Mouse (Mus musculus) ES-Bruce4 (cell line): Measurements from ENCODE around the gene Tacr1. TPM values are rescaled to one million over a fixed set of nuclear protein-coding genes. Genes with fewer than 3 reads are reported as not detected.

Experiments
- H3K27ac ChIP-seq: 2 replicates; pipeline ENCODE4 v1.5.1; 2012; ENCODE audit warnings: low read length, inconsistent platforms; ENCODE audit not compliant: insufficient read depth
- H3K27me3 ChIP-seq: 2 replicates; pipeline ENCODE4 v1.6.1; 2012; ENCODE audit warnings: mild to moderate bottlenecking, low read length, inconsistent platforms; ENCODE audit not compliant: control insufficient read depth, poor library complexity, insufficient read depth, severe bottlenecking
- H3K36me3 ChIP-seq: 2 replicates; pipeline ENCODE4 v1.6.1; 2012; ENCODE audit warnings: inconsistent platforms, mild to moderate bottlenecking, low read length, moderate library complexity; ENCODE audit not compliant: control insufficient read depth, poor library complexity, insufficient read depth, severe bottlenecking
- H3K4me1 ChIP-seq: one replicate; pipeline ENCODE4 v1.8.1; 2011; ENCODE audit warnings: low read length; ENCODE audit not compliant: control insufficient read depth, insufficient read depth
- H3K4me3 ChIP-seq: 2 replicates; pipeline ENCODE4 v1.5.1; 2011; ENCODE audit warnings: low read depth, mild to moderate bottlenecking, low read length
- H3K9ac ChIP-seq: 2 replicates; pipeline ENCODE4 v1.6.1; 2012; ENCODE audit warnings: low read depth, mild to moderate bottlenecking, inconsistent platforms; ENCODE audit not compliant: poor library complexity, severe bottlenecking
- H3K9me3 ChIP-seq: replicated peaks from 2 replicates; pipeline ENCODE4 v1.6.1; 2012; ENCODE audit warnings: mild to moderate bottlenecking, low read length, inconsistent platforms; ENCODE audit not compliant: control insufficient read depth, poor library complexity, insufficient read depth, severe bottlenecking
- CTCF ChIP-seq: IDR thresholded peaks from one replicate; pipeline ENCODE4 v1.8.1; 2011; ENCODE audit warnings: low read depth, low read length
- EP300 ChIP-seq: IDR thresholded peaks from 2 replicates; pipeline ENCODE4 v1.6.1; 2011; ENCODE audit warnings: low read depth, low read length; ENCODE audit not compliant: insufficient read depth
- POLR2A ChIP-seq: IDR thresholded peaks from one replicate; pipeline ENCODE4 v1.8.1; 2011; ENCODE audit warnings: low read length; ENCODE audit not compliant: insufficient read depth
- polyA plus RNA-seq: library from polyadenylated mRNA; stranded (reverse); fragments of >200 nt; gene quantifications from 2 replicates; pipeline ENCODE4 v1.2.4, GENCODE M21; 2011; ENCODE audit warnings: low read depth; ENCODE audit not compliant: missing spikeins, insufficient read depth, insufficient read length

Tacr1 gene
- polyA plus RNA-seq, 1 experiment = not detected

DNA sequence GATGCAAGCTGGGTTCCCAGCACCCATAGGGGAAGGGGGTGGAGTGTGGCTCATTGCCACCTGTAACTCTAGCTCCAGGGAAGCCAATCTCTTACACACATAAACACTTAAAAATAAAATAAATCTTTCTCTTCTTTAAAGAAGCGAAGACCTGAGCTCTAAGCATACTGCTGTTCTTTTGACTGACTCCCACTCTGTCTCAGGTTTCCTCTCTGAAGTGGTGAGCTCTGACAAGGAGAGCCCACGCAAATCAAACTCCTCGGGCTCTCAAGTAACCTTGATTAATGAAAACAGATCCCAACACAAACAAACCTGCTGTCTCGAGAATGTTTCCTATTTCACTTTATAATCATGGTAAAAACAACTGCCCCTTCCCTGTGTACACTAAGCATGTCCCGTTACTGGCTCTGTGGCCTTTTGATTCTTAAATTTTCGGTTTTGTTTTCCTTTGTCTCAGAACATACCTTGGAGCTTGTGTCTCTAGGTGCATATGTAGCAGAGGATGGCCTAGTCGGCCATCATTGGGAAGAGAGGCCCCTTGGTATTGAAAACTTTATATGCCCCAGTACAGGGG is 108.8 kb downstream of the Tacr1 start:
- no peak for TF ChIP-seq EP300
- no peak for TF ChIP-seq CTCF
- TF ChIP-seq POLR2A = no peak

DNA sequence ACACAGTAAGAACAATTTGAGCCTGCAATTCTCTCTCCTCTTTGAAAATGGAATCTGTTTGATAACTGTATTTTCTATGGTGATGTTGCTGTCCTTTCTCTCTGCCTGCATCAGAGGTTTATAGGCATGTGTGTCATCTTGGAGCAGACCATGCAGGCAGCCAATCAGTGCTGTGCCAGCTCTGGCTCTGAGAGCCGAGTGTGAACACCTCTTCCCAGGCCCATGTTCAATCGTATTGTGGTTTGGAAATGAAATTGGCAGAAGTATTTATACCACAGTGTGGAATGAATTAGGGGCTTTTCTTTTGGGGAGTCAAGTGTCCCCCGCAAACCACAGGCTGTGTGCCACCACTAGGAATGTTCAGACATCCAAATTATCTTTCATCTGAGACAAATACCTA is 117.5 kb downstream of the Tacr1 start:
- Histone ChIP-seq H3K27ac (no peak overlapping the region), H3K4me1 (no peaks in the 10 kb centered on the region), H3K9ac (no peak overlapping the region), H3K9me3 (no peaks in the 10 kb centered on the region), H3K4me3 (no peak overlapping the region), H3K27me3 (no peaks in the 10 kb centered on the region), H3K36me3 (no peaks in the 10 kb centered on the region)
- TF ChIP-seq POLR2A (no peak), CTCF (no peak), EP300 (no peak)

More for the DNA sequence above, 108.8 kb downstream of the Tacr1 start:
- Histone ChIP-seq H3K27me3 (no peaks in the 10 kb centered on the region), H3K4me3 (no peak overlapping the region), H3K27ac (no peak overlapping the region), H3K9ac (no peak overlapping the region), H3K36me3 (no peaks in the 10 kb centered on the region), H3K9me3 (no peaks in the 10 kb centered on the region), H3K4me1 (no peaks in the 10 kb centered on the region)

- no peak overlapping the region for H3K4me3 ChIP-seq
- no peaks in the 10 kb centered on the region for H3K9me3 ChIP-seq
- no peak for TF ChIP-seq CTCF
- no peak for TF ChIP-seq POLR2A
- TF ChIP-seq EP300 = no peak
- H3K4me1 ChIP-seq = no peaks in the 10 kb centered on the region
- no peaks in the 10 kb centered on the region for H3K27me3 ChIP-seq
- H3K9ac ChIP-seq = no peak overlapping the region
- H3K27ac ChIP-seq = no peak overlapping the region
- H3K36me3 ChIP-seq = no peaks in the 10 kb centered on the region
Observed at GRCm38 (mm10) chr6:82522567-82522966, 120.4 kb downstream of the Tacr1 start.

- no peak overlapping the region for H3K9ac ChIP-seq
- no peaks in the 10 kb centered on the region; the same call in 1 of the 2 replicates for H3K27me3 ChIP-seq
- H3K4me3 ChIP-seq = no peak overlapping the region
- no peaks in the 10 kb centered on the region for H3K36me3 ChIP-seq
- no peaks in the 10 kb centered on the region for H3K9me3 ChIP-seq
- H3K27ac ChIP-seq = no peak overlapping the region
- TF ChIP-seq CTCF (no peak), POLR2A (no peak), EP300 (no peak)
- H3K4me1 ChIP-seq = no peaks in the 10 kb centered on the region
Observed at GRCm38 (mm10) chr6:82525107-82525867, 123.2 kb downstream of the Tacr1 start.

GRCm38 (mm10) chr6:82528631-82529030 is 126.5 kb downstream of the Tacr1 start:
- no peaks in the 10 kb centered on the region for H3K36me3 ChIP-seq
- H3K4me1 ChIP-seq = no peaks in the 10 kb centered on the region
- no peak overlapping the region for H3K27ac ChIP-seq
- TF ChIP-seq CTCF = no peak
- TF ChIP-seq EP300 = no peak
- H3K9ac ChIP-seq = no peak overlapping the region
- H3K27me3 ChIP-seq = no peaks in the 10 kb centered on the region; the same call in 1 of the 2 replicates
- H3K4me3 ChIP-seq = no peak overlapping the region
- no peaks in the 10 kb centered on the region for H3K9me3 ChIP-seq

DNA sequence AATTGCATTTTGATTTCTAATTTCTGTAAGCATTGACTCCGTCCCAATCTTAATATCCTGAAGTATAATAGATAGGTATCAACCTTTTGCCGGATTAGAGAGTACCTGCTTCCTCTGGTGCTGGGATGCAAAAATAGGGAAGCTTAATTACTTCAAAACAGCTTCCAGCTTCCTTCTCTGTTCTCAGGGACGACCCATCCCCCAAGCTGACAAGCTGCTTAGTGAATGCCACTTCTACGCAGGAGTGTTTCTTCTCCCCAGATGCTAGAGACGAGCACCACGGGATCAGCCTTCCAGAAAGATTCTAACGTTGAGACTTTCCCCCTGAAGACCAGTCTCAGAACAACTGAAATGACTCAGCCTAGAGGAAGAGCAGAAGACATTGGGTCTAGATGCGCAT is 134.5 kb downstream of the Tacr1 start:
- Histone ChIP-seq H3K9me3 (no peaks in the 10 kb centered on the region), H3K27ac (no peak overlapping the region), H3K4me3 (no peak overlapping the region), H3K36me3 (no peaks in the 10 kb centered on the region), H3K9ac (no peak overlapping the region), H3K4me1 (no peaks in the 10 kb centered on the region), H3K27me3 (no peaks in the 10 kb centered on the region)
- no peak for TF ChIP-seq EP300
- no peak for TF ChIP-seq POLR2A
- TF ChIP-seq CTCF = no peak
